Mouse (Mus musculus) heart, postnatal 0 days (tissue): ENCODE results near the gene Sgsh. TPM values are rescaled to one million over a fixed set of nuclear protein-coding genes. Genes with fewer than 3 reads are reported as not detected.
A peak's percentile ranks its signal among the peaks of the same experiment; 100 is the strongest.

Experiments
- ATAC-seq: fragments of 200-750 bp; cut with Nextera tagmentation; 2 replicates; pipeline ENCODE4 v1.8.0; 2017; ENCODE audit warnings: low read depth, moderate number of reproducible peaks, moderate library complexity; ENCODE audit not compliant: insufficient read depth
- DNase-seq: peaks from one replicate; pipeline ENCODE4 v3.0.0-alpha.2; 2016; ENCODE audit warnings: low spot score
- H3K27ac ChIP-seq: fragments of 300-500 bp; sonication (generic); 2 replicates; pipeline ENCODE4 v1.5.1; 2014; ENCODE audit warnings: low read depth, mild to moderate bottlenecking
- H3K27me3 ChIP-seq: fragments of 300-500 bp; sonication (generic); 2 replicates; pipeline ENCODE4 v1.6.1; 2014; ENCODE audit warnings: low read length, mixed read lengths; ENCODE audit not compliant: control insufficient read depth, insufficient read depth
- H3K36me3 ChIP-seq: fragments of 300-500 bp; sonication (generic); replicated peaks from 2 replicates; pipeline ENCODE4 v1.6.1; 2014; ENCODE audit warnings: low read length, mixed read lengths; ENCODE audit not compliant: control insufficient read depth, insufficient read depth
- H3K4me1 ChIP-seq: fragments of 300-500 bp; sonication (generic); 2 replicates; pipeline ENCODE4 v1.6.1; 2014; ENCODE audit warnings: antibody characterized with exemption; ENCODE audit not compliant: control insufficient read depth, insufficient read depth
- H3K4me2 ChIP-seq: fragments of 300-500 bp; sonication (generic); 2 replicates; pipeline ENCODE4 v1.6.1; 2014; ENCODE audit warnings: low read depth, mild to moderate bottlenecking, low read length, moderate library complexity
- H3K4me3 ChIP-seq: fragments of 300-500 bp; sonication (generic); 2 replicates; pipeline ENCODE4 v1.5.1; 2014; ENCODE audit warnings: low read depth, low read length
- H3K9ac ChIP-seq: fragments of 300-500 bp; sonication (generic); replicated peaks from 2 replicates; pipeline ENCODE4 v1.6.1; 2014; ENCODE audit warnings: low read depth, low read length, mixed read lengths
- H3K9me3 ChIP-seq: fragments of 300-500 bp; sonication (generic); replicated peaks from 2 replicates; pipeline ENCODE4 v1.6.1; 2016; ENCODE audit warnings: low read length; ENCODE audit not compliant: control insufficient read depth
- CTCF ChIP-seq: IDR thresholded peaks from 2 replicates; pipeline ENCODE4 v1.5.1; 2016; ENCODE audit warnings: antibody characterized with exemption, control low read depth, low read depth
- EP300 ChIP-seq: IDR thresholded peaks from 2 replicates; pipeline ENCODE4 v1.6.1; 2016; ENCODE audit warnings: antibody characterized with exemption, low read depth
- WGBS: fragments of 180-500 bp; shearing (Covaris S2); extraction: QIAGEN DNeasy Blood & Tissue Kit; methylation state at CpG from one replicate; pipeline ENCODE4 v1.1.7; 2014; 5-methylcytosine and 5-hydroxymethylcytosine counted together
- polyA plus RNA-seq: library from polyadenylated mRNA; unstranded; fragments of >200 nt; fragmentation: Nextera tagmentation; extraction: Ambion mirVana; gene quantifications from 2 replicates; pipeline ENCODE4 v1.2.1, GENCODE M21; 2015
- total RNA-seq: library from RNA; depleted of rRNA; stranded (reverse); fragments of >200 nt; gene quantifications from 2 replicates; pipeline ENCODE4 v1.2.3, GENCODE M21; 2014; ENCODE audit warnings: low replicate concordance

Sgsh gene
- total and polyA plus RNA-seq, 2 experiments from 2014 or later, result 6.5 to 14.8 TPM

DNA sequence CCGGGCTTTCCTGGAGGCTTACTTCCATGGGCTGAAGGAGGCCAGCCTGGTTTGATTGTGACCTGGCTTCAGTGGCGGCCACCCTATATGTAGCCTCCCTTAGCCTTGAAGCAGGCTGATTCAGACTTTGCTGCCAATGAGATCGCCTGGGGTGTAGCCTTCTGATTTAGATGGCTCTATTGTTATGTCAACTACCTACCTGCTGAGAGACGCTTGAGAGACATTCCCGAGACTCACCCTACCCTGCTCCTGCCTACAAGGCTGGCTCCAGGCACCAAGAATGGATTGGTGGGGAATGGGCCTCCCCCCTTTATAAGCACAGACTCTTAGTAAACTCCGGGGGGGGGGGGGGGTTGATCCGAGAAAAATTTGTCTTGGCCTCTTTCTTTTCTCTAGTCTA lies 40.1 kb upstream of the Sgsh start:
- 43% methylated on average over 7 of the region's 7 CpGs for WGBS
- H3K36me3 ChIP-seq, result peaks cover 12% of the 10 kb centered on the region
- peak overlapping the region; percentile 2; the same call in 1 of the 2 replicates for H3K9ac ChIP-seq
- TF ChIP-seq CTCF, result no peak
- TF ChIP-seq EP300, result no peak
- DNase-seq, result no peak
- no peak for ATAC-seq
- no peaks in the 10 kb centered on the region for H3K27me3 ChIP-seq
- H3K4me3 ChIP-seq, result peak overlapping the region; percentile 58
- H3K27ac ChIP-seq, result no peak overlapping the region
- H3K4me1 ChIP-seq, result peaks cover 27% of the 10 kb centered on the region
- peak overlapping the region; percentile 77 for H3K4me2 ChIP-seq
- H3K9me3 ChIP-seq, result no peaks in the 10 kb centered on the region

DNA sequence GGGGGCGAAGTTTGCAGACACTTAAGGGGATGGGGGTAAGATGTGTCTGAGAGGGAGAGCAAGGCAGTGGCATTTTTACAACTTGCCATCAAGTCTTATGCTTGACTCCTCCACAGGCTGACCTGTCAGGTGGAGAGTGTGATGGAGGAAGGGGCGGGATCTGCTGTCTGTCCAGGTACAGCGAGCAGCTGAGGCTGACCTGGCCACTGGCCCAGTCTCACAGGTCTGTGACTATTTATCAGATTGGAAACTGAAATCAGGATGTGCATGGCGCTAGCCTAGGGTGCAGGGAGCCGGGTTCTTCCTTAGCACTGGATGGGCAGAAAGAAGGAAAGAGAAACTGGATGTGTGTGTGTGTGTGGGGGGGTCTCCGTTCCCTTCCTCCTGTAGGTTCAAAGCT lies 38.9 kb upstream of the Sgsh start:
- H3K27me3 ChIP-seq, result no peaks in the 10 kb centered on the region
- H3K4me3 ChIP-seq, result peak overlapping the region; percentile 58
- peaks cover 32% of the 10 kb centered on the region for H3K4me1 ChIP-seq
- TF ChIP-seq CTCF (no peak), EP300 (no peak)
- ATAC-seq (no peak), DNase-seq (no peak)
- peaks cover 12% of the 10 kb centered on the region for H3K36me3 ChIP-seq
- peak overlapping the region; percentile 59; the same call in 1 of the 2 replicates for H3K9ac ChIP-seq
- no peaks in the 10 kb centered on the region for H3K9me3 ChIP-seq
- peak overlapping the region; percentile 77 for H3K4me2 ChIP-seq
- 66% methylated on average over 6 of the region's 6 CpGs for WGBS
- H3K27ac ChIP-seq, result no peak overlapping the region

DNA sequence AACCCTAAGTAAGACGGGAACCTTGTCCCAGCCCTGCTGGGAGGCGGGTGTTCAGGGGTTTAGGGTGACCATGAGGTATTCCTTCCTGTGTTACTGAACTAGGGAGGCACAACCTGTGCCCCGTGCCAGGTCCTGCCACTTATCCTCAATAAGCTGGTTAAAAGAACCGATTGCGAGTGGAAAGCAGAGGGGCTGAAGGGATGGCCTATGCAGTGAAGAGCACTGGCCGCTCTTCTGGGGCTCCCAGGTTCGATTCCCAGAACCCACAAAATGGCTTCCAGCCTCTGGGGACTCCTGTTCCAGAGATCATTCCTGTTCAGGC lies 38.1 kb upstream of the Sgsh start:
- Histone ChIP-seq H3K4me1 (peaks cover 33% of the 10 kb centered on the region), H3K4me3 (peak overlapping the region; percentile 58), H3K4me2 (peak overlapping the region; percentile 77), H3K9ac (peak overlapping the region; percentile 59), H3K27me3 (no peaks in the 10 kb centered on the region), H3K27ac (peak overlapping the region; percentile 93), H3K9me3 (no peaks in the 10 kb centered on the region), H3K36me3 (peaks cover 12% of the 10 kb centered on the region)
- DNase-seq (no peak), ATAC-seq (no peak)
- WGBS, result 21% methylated on average over 7 of the region's 7 CpGs
- TF ChIP-seq EP300 (no peak), CTCF (no peak)

DNA sequence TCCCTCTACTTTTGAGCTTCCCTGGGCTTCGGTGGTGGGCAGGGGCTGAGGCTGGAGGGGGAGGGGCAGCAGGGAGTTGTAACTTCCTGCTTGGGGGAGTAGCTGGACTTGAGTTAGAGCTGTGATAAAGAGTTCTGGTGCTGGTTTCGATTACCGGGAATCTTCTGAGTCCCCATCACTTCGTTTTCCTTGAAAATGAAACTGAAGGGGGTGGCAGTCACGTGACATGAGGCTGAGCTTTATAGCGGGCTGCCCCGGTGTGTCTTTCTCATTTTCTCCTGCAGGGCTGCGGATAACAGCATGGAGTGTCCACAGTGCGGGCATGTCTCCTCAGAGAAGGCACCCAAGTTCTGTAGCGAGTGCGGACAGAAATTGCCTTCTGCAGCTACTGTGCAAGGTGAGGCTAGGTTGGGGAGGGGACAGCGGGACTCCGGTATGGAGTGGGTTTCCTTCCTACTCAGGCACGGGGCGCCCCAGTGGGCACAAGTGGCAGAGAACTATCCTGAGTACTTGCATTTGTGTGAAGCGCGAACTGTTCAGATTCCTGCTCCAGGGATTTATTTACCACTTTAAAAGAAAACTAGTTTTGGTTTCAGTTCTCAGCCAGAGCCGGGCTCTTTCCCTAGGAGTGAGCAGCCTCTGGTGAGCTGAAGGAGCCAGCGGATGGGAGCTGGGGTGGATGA lies 37.6 kb upstream of the Sgsh start, which contains the start of gene Rnf213:
TSS of gene Rnf213 (plus strand) at position 301 of the 683 bp plus-strand sequence.
- Histone ChIP-seq H3K4me3 (peak within 1 kb of the TSS; percentile 58), H3K4me1 (peaks cover 35% of the 10 kb centered on the region), H3K27ac (peak within 1 kb of the TSS; percentile 93), H3K36me3 (peaks cover 12% of the 10 kb centered on the region), H3K4me2 (peak within 1 kb of the TSS; percentile 77), H3K9ac (peak within 1 kb of the TSS; percentile 59), H3K9me3 (no peaks in the 10 kb centered on the region), H3K27me3 (no peaks in the 10 kb centered on the region)
- DNase-seq (peak; percentile 78), ATAC-seq (peak; percentile 48; the same call in 1 of the 2 replicates)
- WGBS, result under 1% methylated on average over 19 of the region's 19 CpGs
- TF ChIP-seq CTCF (no peak; the same call in 1 of the 2 replicates), EP300 (no peak)

DNA sequence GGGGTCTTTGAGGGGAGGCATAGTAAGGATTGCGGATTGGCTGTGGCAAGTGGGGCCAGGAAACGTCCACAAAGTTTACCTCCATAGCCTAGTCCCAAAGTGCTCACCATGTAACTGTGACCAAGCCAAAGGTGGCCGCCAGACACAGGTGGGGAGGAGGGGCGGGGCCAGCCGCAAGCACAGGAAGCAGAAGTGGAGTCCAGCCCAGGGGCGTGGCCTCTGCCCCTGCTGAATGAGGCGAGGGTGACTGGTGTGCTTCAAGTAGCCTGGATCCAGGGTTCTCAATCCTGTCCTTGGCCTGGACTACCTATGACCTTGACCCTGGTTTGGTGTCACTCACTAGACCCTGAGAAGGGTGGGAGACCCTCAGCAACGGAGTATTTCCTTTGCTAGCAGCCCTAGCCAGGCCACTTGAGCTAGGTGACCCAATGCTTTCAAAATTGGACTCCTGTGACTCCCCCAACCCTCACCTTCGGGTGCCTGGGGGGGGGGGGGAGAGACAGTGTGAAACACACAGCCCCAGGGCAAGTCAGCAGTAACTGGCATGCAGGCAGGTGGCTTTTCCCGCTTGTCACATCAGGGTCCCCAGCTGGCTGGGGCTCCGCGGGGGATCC lies 36.8 kb upstream of the Sgsh start:
- ATAC-seq (peak; percentile 21; the same call in 1 of the 2 replicates), DNase-seq (peak; percentile 50)
- no peaks in the 10 kb centered on the region for H3K27me3 ChIP-seq
- H3K9me3 ChIP-seq, result no peaks in the 10 kb centered on the region
- H3K4me2 ChIP-seq, result peak overlapping the region; percentile 77
- no peak overlapping the region for H3K9ac ChIP-seq
- H3K4me3 ChIP-seq, result peak overlapping the region; percentile 58
- H3K27ac ChIP-seq, result peak overlapping the region; percentile 93
- H3K36me3 ChIP-seq, result peaks cover 12% of the 10 kb centered on the region
- peaks cover 42% of the 10 kb centered on the region for H3K4me1 ChIP-seq
- no peak for TF ChIP-seq CTCF
- 11% methylated on average over 12 of the region's 12 CpGs for WGBS
